Mouse (Mus musculus) lung, embryonic 14.5 days (tissue): Measurements from ENCODE around the gene Fntb. TPM values are rescaled to one million over a fixed set of nuclear protein-coding genes. Genes with fewer than 3 reads are reported as not detected.

Experiments
- ATAC-seq: fragments of 200-750 bp; cut with Nextera tagmentation; 2 replicates; pipeline ENCODE4 v1.8.0; 2017; ENCODE audit warnings: mild to moderate bottlenecking, moderate TSS enrichment, moderate library complexity; ENCODE audit not compliant: insufficient read depth
- DNase-seq: peaks from one replicate; pipeline ENCODE4 v3.0.0-alpha.2; 2015
- H3K27ac ChIP-seq: fragments of 300-500 bp; sonication (generic); 2 replicates; pipeline ENCODE4 v1.5.1; 2014; ENCODE audit warnings: low read depth, mild to moderate bottlenecking, moderate library complexity
- H3K27me3 ChIP-seq: fragments of 300-500 bp; sonication (generic); 2 replicates; pipeline ENCODE4 v1.6.1; 2014; ENCODE audit warnings: low read length, control low read depth; ENCODE audit not compliant: insufficient read depth
- H3K36me3 ChIP-seq: fragments of 300-500 bp; sonication (generic); 2 replicates; pipeline ENCODE4 v1.6.1; 2014; ENCODE audit warnings: control low read depth; ENCODE audit not compliant: insufficient read depth
- H3K4me1 ChIP-seq: fragments of 300-500 bp; sonication (generic); 2 replicates; pipeline ENCODE4 v1.6.1; 2014; ENCODE audit warnings: antibody characterized with exemption, control low read depth; ENCODE audit not compliant: insufficient read depth
- H3K4me2 ChIP-seq: fragments of 300-500 bp; sonication (generic); 2 replicates; pipeline ENCODE4 v1.6.1; 2014; ENCODE audit warnings: mild to moderate bottlenecking
- H3K4me3 ChIP-seq: fragments of 300-500 bp; sonication (generic); 2 replicates; pipeline ENCODE4 v1.5.1; 2014; ENCODE audit warnings: low read depth, low read length
- H3K9ac ChIP-seq: fragments of 300-500 bp; sonication (generic); 2 replicates; pipeline ENCODE4 v1.6.1; 2014
- H3K9me3 ChIP-seq: fragments of 300-500 bp; sonication (generic); 2 replicates; pipeline ENCODE4 v1.6.1; 2016; ENCODE audit warnings: low read depth, low read length, control low read depth
- CTCF ChIP-seq: IDR thresholded peaks from 2 replicates; pipeline ENCODE4 v1.5.1; 2016; ENCODE audit warnings: antibody characterized with exemption, low read depth
- WGBS: fragments of 180-500 bp; shearing (Covaris S2); extraction: QIAGEN DNeasy Blood & Tissue Kit; methylation state at CpG from one replicate; pipeline ENCODE4 v1.1.7; 2014; 5-methylcytosine and 5-hydroxymethylcytosine counted together
- polyA plus RNA-seq: library from polyadenylated mRNA; unstranded; fragments of >200 nt; fragmentation: Nextera tagmentation; extraction: Ambion mirVana; gene quantifications from 2 replicates; pipeline ENCODE4 v1.2.1, GENCODE M21; 2014

Fntb gene
- polyA plus RNA-seq, 1 experiment from 2014 or later = 48.4 TPM

DNA sequence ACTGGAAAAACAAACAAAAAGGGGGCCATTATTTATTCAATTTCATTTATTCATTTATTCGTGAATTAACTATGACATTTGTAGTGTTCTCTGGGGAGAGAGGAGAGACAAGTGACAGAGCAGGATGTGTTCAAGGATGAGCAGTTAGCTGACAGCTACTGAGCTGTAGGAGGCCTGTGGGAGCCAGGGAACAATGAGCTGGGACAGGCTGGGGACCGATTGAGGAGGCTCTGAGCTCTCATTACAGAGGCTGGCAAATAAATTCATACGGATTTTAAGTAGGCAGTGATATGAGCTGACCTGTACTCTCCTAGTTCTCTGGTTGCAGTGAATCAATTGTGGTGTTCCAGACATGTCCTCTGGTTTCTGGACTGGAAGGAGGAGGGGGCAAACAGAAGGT is 125.8 kb downstream of the Fntb start:
- Histone ChIP-seq H3K27me3 (no peaks in the 10 kb centered on the region), H3K27ac (no peak overlapping the region), H3K9me3 (no peaks in the 10 kb centered on the region), H3K4me1 (no peaks in the 10 kb centered on the region), H3K4me3 (no peak overlapping the region), H3K4me2 (no peak overlapping the region), H3K9ac (no peak overlapping the region), H3K36me3 (peaks cover 33% of the 10 kb centered on the region; the same call in 1 of the 2 replicates)
- ATAC-seq = no peak
- TF ChIP-seq CTCF = no peak
- WGBS = 84% methylated on average over 3 of the region's 3 CpGs
- DNase-seq = no peak

DNA sequence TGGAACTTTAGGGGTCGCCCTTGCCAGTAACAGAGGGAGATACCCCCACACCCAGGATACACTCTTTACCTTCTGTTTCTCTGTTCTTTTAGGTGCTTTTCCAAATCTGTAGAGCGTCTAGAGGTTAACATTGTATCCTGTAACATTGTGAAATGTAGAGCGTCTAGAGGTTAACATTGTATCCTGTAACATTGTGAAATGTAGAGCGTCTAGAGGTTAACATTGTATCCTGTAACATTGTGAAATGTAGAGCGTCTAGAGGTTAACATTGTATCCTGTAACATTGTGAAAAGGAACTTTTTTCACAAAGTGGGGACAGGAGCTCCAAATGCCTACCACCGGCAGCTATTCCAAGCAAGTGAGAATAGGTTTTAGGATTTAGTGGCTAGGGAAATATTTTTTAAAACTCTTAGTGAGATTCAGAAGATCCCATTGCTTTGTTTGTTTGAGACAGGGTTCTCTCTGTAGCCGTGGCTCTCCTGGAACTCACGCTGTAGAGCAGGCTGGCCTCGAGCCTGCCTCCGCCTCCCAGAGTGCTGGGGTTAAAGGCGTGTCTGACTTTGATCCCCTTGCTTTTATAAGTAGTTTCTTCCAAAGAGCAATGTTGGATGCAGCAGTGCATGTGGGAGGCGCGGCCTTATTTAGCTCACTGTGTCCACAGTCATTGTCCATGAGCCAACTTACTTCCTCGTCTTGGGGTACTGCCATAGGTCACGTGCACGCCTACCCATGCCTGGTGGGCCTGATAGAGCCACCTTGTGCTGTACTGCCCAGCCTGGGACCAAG is 127.7 kb downstream of the Fntb start:
- H3K36me3 ChIP-seq = peaks cover 30% of the 10 kb centered on the region; the same call in 1 of the 2 replicates
- DNase-seq = no peak
- no peak for TF ChIP-seq CTCF
- H3K4me2 ChIP-seq = no peak overlapping the region
- no peak for ATAC-seq
- no peak overlapping the region for H3K27ac ChIP-seq
- H3K4me1 ChIP-seq = no peaks in the 10 kb centered on the region
- H3K9ac ChIP-seq = no peak overlapping the region
- H3K9me3 ChIP-seq = no peaks in the 10 kb centered on the region
- H3K4me3 ChIP-seq = no peak overlapping the region
- H3K27me3 ChIP-seq = no peaks in the 10 kb centered on the region
- 87% methylated on average over 16 of the region's 16 CpGs for WGBS

- Histone ChIP-seq H3K9ac (no peak overlapping the region), H3K4me1 (no peaks in the 10 kb centered on the region), H3K9me3 (no peaks in the 10 kb centered on the region), H3K36me3 (peaks cover 34% of the 10 kb centered on the region; the same call in 1 of the 2 replicates), H3K27ac (no peak overlapping the region), H3K27me3 (no peaks in the 10 kb centered on the region), H3K4me3 (no peak overlapping the region), H3K4me2 (no peak overlapping the region)
- ATAC-seq = no peak
- DNase-seq = no peak
- peak; percentile 24; the same call in 1 of the 2 replicates for TF ChIP-seq CTCF
- WGBS = 74% methylated on average over 10 of the region's 10 CpGs
Observed at GRCm38 (mm10) chr12:76894792-76895559, 129.6 kb downstream of the Fntb start.

- Histone ChIP-seq H3K27me3 (no peaks in the 10 kb centered on the region), H3K4me3 (no peak overlapping the region), H3K9me3 (no peaks in the 10 kb centered on the region), H3K4me2 (no peak overlapping the region), H3K27ac (no peak overlapping the region), H3K36me3 (peaks cover 29% of the 10 kb centered on the region; the same call in 1 of the 2 replicates), H3K9ac (no peak overlapping the region), H3K4me1 (no peaks in the 10 kb centered on the region)
- DNase-seq (no peak), ATAC-seq (no peak)
- 64% methylated on average over 7 of the region's 7 CpGs for WGBS
- no peak for TF ChIP-seq CTCF
Observed at GRCm38 (mm10) chr12:76895777-76896176, 130.4 kb downstream of the Fntb start.

DNA sequence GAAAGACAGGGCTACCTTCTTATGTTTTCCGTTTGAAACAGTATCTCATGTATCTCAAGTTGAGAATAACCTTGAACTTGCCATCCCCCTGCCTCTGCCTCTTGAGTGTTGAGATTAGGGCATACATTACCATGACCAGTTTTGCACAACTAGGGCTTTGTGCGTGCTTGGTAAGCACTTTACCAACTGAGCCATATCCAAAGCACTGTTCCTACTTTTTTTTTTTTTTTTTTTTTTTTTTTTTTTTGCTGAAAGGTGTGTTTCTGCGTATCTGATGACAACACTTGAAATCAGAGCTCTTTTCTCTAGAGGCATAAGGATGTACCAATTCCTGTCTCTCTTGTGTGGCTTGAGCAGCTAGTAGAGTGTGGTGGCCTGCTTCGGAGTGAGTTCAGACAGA is 131.2 kb downstream of the Fntb start:
- H3K36me3 ChIP-seq = 0 out of 2 replicates have a peak, but pooled peaks cover 21% of the 10 kb centered on the region
- no peak for TF ChIP-seq CTCF

GRCm38 (mm10) chr12:76897006-76897405 is 131.6 kb downstream of the Fntb start:
- no peak overlapping the region for H3K4me2 ChIP-seq
- ATAC-seq = no peak

More for the DNA sequence above, 131.2 kb downstream of the Fntb start:
- no peaks in the 10 kb centered on the region for H3K4me1 ChIP-seq
- no peak overlapping the region for H3K9ac ChIP-seq
- ATAC-seq = no peak
- H3K27me3 ChIP-seq = no peaks in the 10 kb centered on the region
- DNase-seq = no peak
- H3K27ac ChIP-seq = no peak overlapping the region
- H3K4me2 ChIP-seq = no peak overlapping the region
- no peaks in the 10 kb centered on the region for H3K9me3 ChIP-seq
- 94% methylated on average over 4 of the region's 4 CpGs for WGBS
- no peak overlapping the region for H3K4me3 ChIP-seq

GRCm38 (mm10) chr12:76898141-76898540 is 132.8 kb downstream of the Fntb start:
- H3K4me3 ChIP-seq = no peak overlapping the region
- H3K27me3 ChIP-seq = no peaks in the 10 kb centered on the region
- no peak for TF ChIP-seq CTCF
- no peak overlapping the region for H3K27ac ChIP-seq
- H3K9me3 ChIP-seq = no peaks in the 10 kb centered on the region
- DNase-seq (no peak), ATAC-seq (no peak)
- no peaks in the 10 kb centered on the region for H3K4me1 ChIP-seq
- no peak overlapping the region for H3K4me2 ChIP-seq
- H3K36me3 ChIP-seq = 0 out of 2 replicates have a peak, but pooled peaks cover 17% of the 10 kb centered on the region
- no peak overlapping the region for H3K9ac ChIP-seq

More at GRCm38 (mm10) chr12:76897006-76897405, 131.6 kb downstream of the Fntb start:
- 86% methylated on average over 10 of the region's 10 CpGs for WGBS
- no peak overlapping the region for H3K9ac ChIP-seq
- H3K36me3 ChIP-seq = 0 out of 2 replicates have a peak, but pooled peaks cover 19% of the 10 kb centered on the region
- no peaks in the 10 kb centered on the region for H3K27me3 ChIP-seq
- no peaks in the 10 kb centered on the region for H3K4me1 ChIP-seq
- H3K27ac ChIP-seq = no peak overlapping the region
- no peak for DNase-seq
- H3K9me3 ChIP-seq = no peaks in the 10 kb centered on the region
- TF ChIP-seq CTCF = no peak
- no peak overlapping the region for H3K4me3 ChIP-seq
